Mouse (Mus musculus): ENCODE measurements at regions not wholly inside any gene's neighbourhood (a gene's known extent, or its start where the extent isn't known, plus 50 kb on each side); places are given as distances from the start of the nearest gene placed in this dataset.

DNA sequence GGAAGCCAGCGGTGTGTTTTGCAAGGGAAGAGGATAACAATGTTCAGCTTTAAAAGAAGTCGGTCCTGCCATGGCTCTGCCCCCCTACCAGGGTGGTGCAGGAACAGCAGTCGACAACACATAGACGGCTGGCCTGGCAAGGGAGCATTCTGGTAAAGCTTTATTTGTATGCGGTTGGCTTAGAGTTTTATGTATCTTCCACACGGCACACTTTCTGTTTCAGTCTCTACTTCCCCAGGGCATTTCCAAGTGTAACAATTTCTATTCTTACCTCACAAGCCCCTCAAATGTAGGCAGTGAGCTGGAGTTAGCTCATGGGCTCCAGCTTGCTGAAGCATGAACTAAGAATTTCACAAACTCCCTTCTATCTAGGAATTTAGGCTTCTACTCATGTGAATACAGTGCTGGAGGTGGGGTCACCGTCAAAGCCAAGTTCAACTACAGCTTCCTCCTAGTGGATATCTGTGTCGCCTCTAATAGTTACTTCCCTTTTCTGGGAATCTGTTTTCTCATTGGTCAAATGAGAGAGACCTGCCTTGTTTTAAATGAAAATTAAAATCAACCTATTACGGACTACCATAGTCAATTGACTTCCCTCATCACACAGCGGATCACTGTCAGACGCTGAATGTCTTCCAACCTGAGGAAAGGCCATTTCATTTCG lies 190.2 kb upstream of the Dynlrb2 start:
- no peak for DNase-seq (ENCODE audit: low read depth in 1 of 2, low spot score in 2 of 2)

DNA sequence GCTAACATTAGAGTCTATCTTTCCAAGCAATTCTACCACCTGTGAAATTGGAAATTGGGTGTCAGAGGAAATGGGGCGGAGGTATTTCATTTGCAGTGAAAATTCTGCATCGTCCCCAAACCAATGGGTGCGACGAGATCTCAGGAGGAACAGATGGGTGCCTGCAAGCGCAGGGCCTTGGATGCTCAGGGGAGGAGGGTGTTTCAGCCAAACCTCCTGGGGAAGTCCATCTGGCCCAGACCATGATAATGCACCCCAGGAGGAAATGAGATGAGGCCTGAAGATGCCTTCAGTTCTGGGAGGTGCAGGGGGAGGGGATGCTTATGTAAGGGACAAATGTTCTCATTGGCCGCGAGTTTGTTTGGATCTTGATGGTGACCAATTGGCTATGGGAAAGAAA lies 205.9 kb upstream of the Dynlrb2 start:
- DNase-seq (ENCODE audit: low read depth in 1 of 2, low spot score in 2 of 2) = no peak

DNA sequence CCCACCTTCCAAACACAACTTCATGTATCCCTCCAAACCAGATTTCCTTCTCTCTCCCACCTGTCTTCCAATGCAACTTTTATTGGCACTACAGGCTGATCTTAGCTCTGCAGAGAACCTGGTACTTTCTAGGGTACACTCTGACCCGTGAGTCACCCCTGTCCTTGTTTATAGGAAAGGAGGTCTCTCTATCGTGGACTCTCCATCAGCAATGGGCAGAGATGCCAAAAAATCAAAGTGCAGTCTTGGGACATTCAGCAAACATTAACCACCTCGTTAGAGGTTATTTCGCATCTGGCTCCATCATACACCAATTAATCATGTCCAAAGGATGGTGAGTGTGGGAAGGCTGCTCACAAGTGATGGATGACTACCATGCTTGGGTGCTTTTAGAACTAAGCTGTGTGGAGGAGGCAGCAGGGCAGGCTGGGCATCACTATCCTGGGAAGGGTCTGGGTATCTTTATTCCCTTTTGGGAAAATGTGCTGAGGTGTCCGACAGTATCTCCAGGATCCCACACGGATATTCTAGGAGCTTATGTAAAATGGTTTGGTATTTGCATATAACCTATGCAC lies 214.0 kb upstream of the Dynlrb2 start:
- no peak for DNase-seq (ENCODE audit: low read depth in 1 of 2, low spot score in 2 of 2)

DNA sequence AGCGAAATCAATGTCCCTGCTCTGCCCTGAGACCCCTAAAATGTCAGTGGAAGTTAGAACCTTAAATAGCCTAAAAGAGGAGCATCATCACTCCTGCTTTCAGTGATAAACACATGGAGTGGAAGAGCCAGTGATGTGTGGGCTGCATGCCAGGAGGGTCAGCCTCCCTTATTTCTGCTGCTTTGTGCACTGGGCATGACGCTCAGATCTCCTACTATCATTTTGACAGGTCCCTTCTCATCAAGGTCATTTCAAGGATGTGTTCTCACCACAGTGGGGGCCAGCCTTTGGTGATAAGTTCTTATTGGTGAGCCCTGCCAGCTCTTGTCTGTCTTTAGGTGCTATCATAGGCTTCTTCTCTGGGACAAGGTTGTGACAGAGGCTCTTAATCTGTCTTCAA lies 215.5 kb upstream of the Dynlrb2 start:
- no peak for DNase-seq (ENCODE audit: low read depth in 1 of 2, low spot score in 2 of 2)

DNA sequence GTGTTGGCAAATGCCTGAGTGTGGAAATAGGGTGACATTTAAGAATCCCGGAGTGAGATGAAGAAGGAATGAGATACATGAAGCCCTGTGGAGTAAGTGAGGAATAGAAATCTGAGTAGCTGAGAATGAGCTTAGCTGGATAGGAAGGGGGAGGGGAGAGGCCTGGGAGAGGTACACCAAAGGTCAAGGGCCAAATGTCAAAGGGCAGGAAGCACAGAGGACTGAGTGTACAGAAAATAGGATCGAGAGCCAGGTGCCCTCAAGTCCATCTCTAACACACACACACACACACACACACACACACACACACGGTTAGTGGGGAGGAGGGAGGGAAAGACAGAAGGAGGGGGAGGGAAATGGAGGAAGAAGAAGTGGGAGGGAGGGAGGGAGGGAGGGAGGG lies 220.8 kb upstream of the Dynlrb2 start:
- DNase-seq (ENCODE audit: low read depth in 1 of 2, low spot score in 2 of 2) = no peak

DNA sequence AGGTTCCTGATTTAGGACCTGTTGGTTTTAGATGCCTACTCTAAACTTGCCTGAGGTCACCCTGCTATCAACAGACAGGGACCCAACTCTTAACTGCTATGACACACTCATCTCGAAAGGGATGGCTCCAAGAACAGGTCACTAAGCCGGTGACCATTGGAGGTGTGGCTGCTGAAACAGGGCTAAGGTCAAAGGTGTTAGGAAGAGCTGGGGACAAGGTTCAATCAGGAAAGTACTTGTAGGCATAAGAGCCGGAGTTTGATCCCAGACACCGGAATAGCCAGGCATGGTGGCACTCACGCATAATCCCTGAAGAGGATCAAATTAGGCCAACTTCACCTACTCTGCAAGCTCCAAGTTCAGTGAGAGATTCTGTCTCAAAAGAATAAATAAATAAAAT lies 222.4 kb upstream of the Dynlrb2 start:
- DNase-seq (ENCODE audit: low read depth in 1 of 2, low spot score in 2 of 2) = no peak

DNA sequence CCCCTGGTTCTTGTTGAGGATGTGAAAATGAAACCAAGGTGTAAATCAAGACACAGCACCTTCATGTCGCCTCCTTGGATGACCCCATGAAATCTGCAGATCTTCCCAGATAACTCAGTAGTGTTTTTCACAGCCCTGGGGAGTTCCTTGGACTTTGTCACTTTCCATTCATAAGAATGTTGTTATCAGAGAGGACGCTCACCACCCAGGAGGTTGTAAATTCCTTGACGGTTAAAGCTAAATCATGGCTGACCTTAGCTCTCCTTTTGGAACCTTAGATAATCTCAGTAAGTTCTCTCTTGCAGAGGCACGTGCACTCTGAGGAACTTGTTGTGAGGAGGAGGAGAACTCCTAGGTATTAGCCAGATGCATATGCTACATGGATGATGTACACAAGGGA lies 229.8 kb upstream of the Dynlrb2 start:
- no peak for DNase-seq (ENCODE audit: low read depth in 1 of 2, low spot score in 2 of 2)

DNA sequence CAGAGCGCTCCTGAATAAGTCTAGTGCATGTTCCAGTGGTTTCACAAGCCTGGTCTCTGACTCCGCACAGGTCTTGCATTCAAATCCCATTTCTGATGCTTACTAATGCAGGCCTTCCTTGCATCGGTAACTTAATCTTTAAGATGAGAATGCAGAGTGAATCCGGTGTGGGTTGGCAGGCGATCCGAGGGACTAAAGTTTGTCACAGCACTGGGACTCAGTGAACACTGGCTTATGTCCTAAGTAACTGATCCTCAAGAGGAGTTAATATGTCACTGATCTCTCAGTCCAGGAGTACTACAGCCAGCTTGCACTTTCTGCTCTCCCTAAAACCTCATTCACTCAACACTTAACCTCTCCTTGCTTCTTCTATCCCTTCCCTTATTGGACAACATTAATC lies 233.5 kb upstream of the Dynlrb2 start:
- no peak for DNase-seq (ENCODE audit: low read depth in 1 of 2, low spot score in 2 of 2)

DNA sequence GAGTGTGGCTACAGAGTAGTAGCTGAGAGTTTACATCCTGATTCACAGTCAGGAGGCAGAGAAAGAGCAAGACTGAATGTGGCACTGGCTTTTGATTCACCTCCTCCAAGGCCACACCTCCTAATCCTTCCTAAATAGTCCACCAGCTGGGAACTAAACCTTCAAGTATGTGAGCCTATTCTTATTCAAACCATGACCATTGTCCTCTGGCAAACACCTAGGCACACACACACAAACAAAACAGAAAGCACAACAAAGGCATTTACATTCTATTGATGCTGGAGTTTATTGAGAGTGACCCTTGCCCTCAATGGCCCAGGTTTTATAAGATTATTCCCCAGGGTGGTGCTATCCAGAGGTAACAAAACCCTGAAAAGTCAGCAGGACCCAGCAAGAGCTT lies 235.4 kb upstream of the Dynlrb2 start:
- DNase-seq (ENCODE audit: low read depth in 1 of 2, low spot score in 2 of 2) = no peak

DNA sequence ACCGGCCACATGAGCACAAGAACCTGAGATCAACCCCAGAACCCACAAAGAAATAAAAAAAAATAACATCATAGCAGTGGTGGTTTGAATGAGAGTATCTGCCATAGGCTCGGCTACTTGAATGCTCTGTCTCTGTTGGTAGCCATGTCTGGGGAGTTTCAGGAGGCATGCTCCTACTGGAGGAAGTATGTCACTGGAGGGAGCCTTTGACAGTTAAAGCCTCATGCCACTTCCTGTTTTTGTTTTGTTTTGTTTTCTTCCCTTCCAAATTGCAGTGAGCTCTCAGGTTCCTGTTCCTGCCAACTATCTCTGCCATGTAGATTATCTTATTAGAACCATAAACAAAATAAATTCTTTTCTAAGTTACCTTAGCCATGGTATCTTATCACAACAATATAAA lies 236.1 kb upstream of the Dynlrb2 start:
- DNase-seq (ENCODE audit: low read depth in 1 of 2, low spot score in 2 of 2) = no peak

DNA sequence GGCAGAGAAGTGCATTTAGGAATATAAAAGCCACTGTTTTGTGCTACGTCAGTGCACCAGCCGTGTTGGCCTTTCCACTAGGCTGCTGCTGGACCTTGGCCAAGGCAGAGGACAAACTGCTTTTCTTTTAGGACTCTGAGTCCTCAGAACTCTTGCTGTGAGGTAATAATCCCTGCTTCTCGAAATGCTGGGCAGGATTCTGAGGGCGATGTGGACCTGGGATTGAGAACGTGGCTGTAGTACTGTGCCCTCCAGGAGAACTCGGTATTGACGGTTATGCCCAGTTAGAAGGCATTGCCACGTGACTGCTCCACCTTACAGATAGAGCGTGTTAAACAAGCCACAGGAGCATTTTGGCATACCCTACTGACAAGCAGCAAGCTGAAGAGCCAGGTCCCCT lies 236.6 kb upstream of the Dynlrb2 start:
- DNase-seq (ENCODE audit: low read depth in 1 of 2, low spot score in 2 of 2) = no peak

DNA sequence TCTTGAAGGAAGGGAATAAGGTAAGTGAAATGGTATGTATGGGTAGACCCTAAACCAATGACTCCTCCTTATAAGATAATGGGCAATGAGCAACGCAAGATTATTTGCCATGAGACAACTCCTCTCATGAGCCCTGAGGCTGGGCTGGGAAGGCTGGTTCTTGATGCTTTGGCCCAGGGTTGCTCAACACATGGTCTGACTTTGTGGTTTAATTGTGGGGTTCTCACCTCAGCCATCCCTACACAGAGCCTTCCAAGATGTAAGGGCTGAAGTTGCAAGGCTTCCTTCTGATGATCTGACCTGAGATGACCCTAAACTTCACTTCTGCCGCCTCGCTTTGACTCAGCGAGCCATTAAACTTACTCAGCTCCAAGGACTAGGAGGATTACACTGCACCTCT lies 237.8 kb upstream of the Dynlrb2 start:
- DNase-seq (ENCODE audit: low read depth in 1 of 2, low spot score in 2 of 2) = no peak

DNA sequence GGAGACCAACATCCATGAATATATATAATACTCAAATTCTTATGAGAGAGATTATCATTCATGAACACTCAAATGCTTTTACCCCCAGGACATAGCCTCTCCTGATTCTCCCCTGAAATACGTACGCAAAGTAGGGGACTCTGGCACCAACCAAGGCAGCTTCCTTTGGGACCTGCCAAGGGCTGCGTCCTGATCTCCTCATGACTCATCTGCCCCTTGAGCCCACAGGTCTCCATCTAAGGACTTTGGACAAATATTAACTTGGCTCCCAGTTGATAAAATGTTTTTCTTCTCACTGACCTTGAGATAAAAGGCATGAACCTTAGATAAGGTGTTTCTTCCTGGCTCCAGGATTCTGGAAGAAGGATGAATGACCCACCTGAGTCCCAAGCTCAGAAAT lies 239.2 kb upstream of the Dynlrb2 start:
- no peak for DNase-seq (ENCODE audit: low read depth in 1 of 2, low spot score in 2 of 2)

DNA sequence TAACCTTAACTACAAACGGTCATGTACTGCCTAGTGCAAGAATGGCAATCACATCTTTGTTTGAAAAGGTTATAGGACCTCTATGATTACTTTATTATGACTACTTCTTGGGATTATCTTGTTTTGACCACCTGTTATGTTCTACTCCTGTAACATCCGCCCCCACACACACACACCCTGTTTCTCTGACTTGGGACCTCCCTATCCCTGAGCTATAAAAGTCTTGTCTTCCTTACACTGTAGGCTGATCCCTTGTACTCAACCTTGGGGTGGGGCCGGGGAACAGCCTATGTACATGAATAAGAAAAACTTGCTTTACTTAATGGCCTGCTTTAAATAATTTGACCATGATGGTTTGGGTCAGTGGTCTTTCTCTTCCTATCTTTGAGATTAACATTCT lies 240.7 kb upstream of the Dynlrb2 start:
- no peak for DNase-seq (ENCODE audit: low read depth in 1 of 2, low spot score in 2 of 2)

DNA sequence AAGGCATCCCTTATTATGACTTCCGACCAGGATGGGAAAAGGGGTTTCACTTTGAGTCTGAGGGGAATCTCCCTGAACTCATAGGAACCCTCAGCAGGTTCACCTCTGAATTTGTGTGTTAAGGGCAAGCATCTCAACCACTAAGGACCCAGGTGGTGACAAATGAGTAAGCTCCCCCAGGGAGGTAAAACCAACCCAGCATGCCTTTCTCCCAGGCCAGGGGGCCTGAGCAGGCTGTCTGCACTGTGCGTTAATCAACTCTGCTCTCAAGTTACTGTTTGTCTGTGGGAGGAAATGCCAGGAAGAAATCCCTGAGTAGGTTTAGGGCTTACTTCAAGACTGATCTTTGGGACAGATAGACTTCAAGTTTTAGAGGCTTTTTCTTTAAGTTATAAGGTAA lies 243.5 kb upstream of the Dynlrb2 start:
- DNase-seq (ENCODE audit: low read depth in 1 of 2, low spot score in 2 of 2) = no peak

DNA sequence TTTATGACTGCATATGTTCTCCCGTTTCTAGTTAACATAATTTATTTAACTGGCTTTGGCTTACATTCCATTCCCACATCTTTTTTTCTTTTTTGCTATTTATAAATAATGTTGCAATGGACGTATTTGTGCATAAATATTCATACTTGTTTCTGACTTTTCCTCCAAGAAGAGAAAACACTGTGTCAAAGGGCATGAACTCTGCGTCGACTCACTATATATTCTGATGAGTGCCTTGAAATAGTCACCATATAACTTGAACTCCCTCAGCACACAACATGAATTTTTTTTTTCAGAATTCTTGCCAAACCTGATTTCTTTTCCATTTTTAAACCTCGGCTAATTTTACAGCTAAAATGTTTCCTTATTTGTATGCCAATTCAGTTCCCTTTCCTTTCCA lies 249.4 kb upstream of the Dynlrb2 start:
- DNase-seq (ENCODE audit: low read depth in 1 of 2, low spot score in 2 of 2) = no peak

DNA sequence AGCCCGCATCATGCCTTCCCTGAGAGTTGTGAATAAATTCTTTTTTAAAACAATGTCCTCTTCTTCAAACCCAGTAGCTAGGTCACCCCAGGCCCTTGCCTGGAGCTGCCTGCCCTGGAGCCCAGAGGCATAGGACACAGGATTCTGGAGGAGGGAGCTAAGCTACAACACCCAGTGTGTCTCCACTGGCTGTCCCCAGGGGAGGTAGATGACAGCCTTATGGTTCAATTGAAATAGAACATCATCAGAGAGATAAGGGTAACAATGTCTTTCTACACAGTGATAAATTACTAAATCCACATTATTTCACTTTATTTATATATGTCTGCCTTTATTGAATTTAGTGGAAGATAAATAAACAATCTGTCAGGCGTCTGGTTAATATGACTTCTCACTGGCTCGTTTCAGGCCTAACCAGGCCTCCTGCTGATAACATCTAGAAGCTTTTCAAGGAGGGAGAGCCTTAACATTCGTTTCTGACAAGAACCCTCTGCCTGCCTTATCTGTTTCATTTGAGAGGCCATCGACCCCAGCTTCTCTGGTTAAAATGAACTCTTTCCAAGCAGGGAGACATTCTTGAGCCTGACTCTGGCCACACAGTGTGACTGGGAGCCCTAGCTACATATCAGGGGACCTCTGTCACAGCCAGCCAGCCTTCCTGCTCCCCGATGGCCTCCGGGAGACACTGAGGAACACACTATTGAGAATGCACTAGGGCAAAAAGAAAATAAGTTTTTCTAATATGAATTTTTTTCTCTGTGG lies 252.1 kb upstream of the Dynlrb2 start:
- DNase-seq (ENCODE audit: low read depth in 1 of 2, low spot score in 2 of 2) = no peak

DNA sequence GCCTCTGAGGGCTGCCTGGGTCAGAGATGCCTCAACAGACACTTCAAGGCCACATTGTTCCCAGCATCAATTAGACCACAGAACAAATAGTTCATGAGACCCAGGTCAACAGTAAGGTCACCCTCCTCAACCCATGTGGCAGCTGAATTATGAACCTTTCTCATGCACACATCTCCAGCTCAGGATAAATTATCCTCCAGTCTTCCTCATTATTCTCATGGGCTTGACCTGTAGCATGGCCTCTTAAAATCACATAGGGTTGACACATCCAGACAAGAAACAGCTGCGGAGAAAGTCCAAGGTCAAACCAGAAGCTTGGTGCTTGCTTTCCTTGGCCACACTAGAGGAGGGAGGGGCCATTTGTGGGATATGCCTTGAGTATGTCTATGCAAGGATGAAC lies 256.4 kb upstream of the Dynlrb2 start:
- DNase-seq (ENCODE audit: low read depth in 1 of 2, low spot score in 2 of 2) = no peak

DNA sequence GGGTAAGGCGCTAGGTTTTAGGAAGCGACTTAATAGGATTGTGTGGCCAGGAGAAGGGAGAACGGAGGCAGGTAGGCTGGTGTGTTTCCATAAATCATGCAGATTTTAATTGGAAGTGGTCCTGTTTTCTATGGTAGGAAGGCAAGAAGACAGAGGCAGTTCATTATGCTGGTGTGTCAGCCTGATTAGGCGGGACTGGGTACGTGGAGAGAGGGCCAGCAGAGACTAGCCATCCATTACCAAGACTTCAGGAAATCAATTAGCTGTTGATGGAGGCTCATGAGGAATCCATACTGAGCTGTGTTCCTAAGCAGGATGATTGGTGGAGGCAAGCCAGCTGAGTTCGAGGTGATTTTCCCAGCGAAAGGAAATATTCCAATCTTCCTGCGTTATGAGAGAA lies 261.3 kb upstream of the Dynlrb2 start:
- DNase-seq (ENCODE audit: low read depth in 1 of 2, low spot score in 2 of 2) = no peak

DNA sequence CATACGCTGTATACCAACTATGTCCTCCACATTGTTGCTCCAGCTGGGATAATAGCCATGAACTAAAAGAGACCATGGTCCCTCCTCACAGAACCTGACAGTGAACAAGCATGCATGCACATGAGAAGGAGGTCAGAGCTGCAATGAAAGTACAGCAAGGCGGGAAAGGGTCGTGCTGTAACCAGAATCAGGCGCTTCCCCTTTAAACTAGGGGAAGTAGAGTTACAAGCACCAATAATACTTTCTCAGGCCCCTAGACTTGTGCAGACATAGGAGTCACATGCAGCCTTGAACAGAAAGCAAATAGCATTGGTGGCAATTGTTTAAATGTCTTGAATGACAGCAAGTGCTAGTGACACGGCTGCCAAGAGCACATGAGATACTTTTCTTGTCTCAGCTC lies 261.8 kb upstream of the Dynlrb2 start:
- no peak for DNase-seq (ENCODE audit: low read depth in 1 of 2, low spot score in 2 of 2)

DNA sequence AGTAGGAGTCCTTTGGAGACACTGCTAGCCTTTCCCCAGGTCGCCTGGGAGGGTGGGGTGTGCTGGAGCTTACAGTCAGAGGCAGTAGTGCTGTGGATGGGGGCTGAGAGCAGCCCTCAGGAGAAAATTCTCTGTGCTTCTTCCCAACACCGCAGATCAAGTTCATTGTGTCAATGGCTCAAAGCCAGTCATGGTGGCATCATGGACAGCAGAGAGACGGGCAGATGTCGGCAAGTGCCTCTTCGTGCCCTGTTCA lies 262.9 kb upstream of the Dynlrb2 start:
- no peak for DNase-seq (ENCODE audit: low read depth in 1 of 2, low spot score in 2 of 2)

DNA sequence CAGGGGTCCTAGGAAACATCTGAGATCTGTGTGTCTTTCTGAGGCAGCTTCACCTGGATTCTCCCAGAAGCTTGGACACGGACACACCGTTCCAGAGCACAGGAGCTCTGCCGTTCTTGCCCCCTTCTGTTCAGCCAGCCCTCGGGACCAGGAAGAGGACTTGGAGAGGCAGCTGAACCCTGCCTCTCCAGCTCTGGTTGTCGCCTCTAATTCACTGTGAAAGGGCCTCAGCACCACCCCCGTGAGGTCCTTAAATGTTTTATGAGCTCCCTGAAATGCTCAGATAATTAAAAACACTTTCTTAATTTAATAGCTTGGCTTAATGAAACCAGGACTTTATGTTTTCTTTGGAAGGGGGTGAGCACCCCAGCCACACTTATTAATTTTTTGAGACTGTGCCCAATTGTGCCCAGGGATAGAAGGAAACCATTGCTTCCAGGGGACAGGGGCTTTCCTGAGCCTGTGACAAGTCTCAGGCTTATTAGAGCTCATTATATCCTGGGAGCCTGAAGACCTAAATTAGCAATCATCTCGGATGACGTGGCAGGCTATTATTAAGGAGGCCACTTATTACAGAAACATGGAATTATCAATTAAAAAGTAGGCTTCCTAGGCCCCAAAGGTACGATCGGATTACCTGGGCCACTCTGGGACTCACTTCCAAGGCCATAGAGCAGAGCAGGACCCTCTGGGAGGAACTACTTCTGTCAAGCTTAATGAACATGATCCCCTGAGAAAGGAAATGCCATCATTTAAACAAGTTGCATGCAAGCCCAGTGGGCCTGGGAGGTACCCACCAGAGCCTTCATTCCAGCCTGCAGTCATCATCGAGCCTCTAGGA lies 263.4 kb upstream of the Dynlrb2 start:
- no peak for DNase-seq (ENCODE audit: low read depth in 1 of 2, low spot score in 2 of 2)

Measured in monocyte, adult 2 months (primary cell).